Mouse (Mus musculus) liver, embryonic 14.5 days (tissue): Measurements from ENCODE around the gene Tmem132d. TPM values are rescaled to one million over a fixed set of nuclear protein-coding genes. Genes with fewer than 3 reads are reported as not detected.

Experiments used
- ATAC-seq: fragments of 200-750 bp; cut with Nextera tagmentation; 2 replicates; pipeline ENCODE4 v1.8.0; 2017; ENCODE audit warnings: moderate number of reproducible peaks, mild to moderate bottlenecking, moderate library complexity; ENCODE audit not compliant: insufficient read depth
- DNase-seq, 3 experiments: peaks; one replicate each; pipeline ENCODE4 v3.0.0-alpha.2; 2012 to 2013; ENCODE audit warnings: low read depth in 3 of 3, low spot score in 3 of 3
- H3K27ac ChIP-seq: fragments of 300-500 bp; sonication (generic); 2 replicates; pipeline ENCODE4 v1.5.1; 2014; ENCODE audit warnings: moderate library complexity, mild to moderate bottlenecking, control low read depth, inconsistent platforms
- H3K27me3 ChIP-seq: fragments of 300-500 bp; sonication (generic); 2 replicates; pipeline ENCODE4 v1.6.1; 2014; ENCODE audit warnings: mild to moderate bottlenecking, low read length, moderate library complexity; ENCODE audit not compliant: control insufficient read depth, insufficient read depth
- H3K36me3 ChIP-seq: fragments of 300-500 bp; sonication (generic); replicated peaks from 2 replicates; pipeline ENCODE4 v1.6.1; 2014; ENCODE audit warnings: low read depth; ENCODE audit not compliant: control insufficient read depth, insufficient read depth
- H3K4me1 ChIP-seq, 2 experiments: fragments of 200-500 bp in 1 of 2; fragments of 300-500 bp in 1 of 2; sonication (generic) in 1 of 2; replicated peaks; 2 replicates each; pipeline ENCODE4 v1.6.1; 2012 to 2014; ENCODE audit warnings: antibody characterized with exemption in 1 of 2, inconsistent platforms in 1 of 2, low read length in 1 of 2; ENCODE audit not compliant: control insufficient read depth in 2 of 2, insufficient read depth in 2 of 2
- H3K4me2 ChIP-seq: fragments of 300-500 bp; sonication (generic); 2 replicates; pipeline ENCODE4 v1.6.1; 2014; ENCODE audit warnings: low read depth, mild to moderate bottlenecking, control low read depth, moderate library complexity
- H3K4me3 ChIP-seq, 2 experiments: fragments of 200-500 bp in 1 of 2; fragments of 300-500 bp in 1 of 2; sonication (generic) in 1 of 2; 2 replicates each; pipeline ENCODE4 v1.5.1; 2012 to 2014; ENCODE audit warnings: low read depth in 2 of 2, low read length in 2 of 2, mild to moderate bottlenecking in 2 of 2, control low read depth in 1 of 2, inconsistent platforms in 1 of 2, moderate library complexity in 1 of 2; ENCODE audit not compliant: insufficient read depth in 1 of 2
- H3K9ac ChIP-seq: fragments of 300-500 bp; sonication (generic); replicated peaks from 2 replicates; pipeline ENCODE4 v1.6.1; 2014; ENCODE audit warnings: mild to moderate bottlenecking, control low read depth, moderate library complexity
- H3K9me3 ChIP-seq: fragments of 300-500 bp; sonication (generic); 2 replicates; pipeline ENCODE4 v1.6.1; 2016; ENCODE audit warnings: low read length, mixed read lengths; ENCODE audit not compliant: control insufficient read depth
- CTCF ChIP-seq: IDR thresholded peaks from 2 replicates; pipeline ENCODE4 v1.5.1; 2016; ENCODE audit warnings: antibody characterized with exemption, low read depth, control low read depth
- EP300 ChIP-seq: IDR thresholded peaks from 2 replicates; pipeline ENCODE4 v1.6.1; 2016; ENCODE audit warnings: antibody characterized with exemption, low read depth
- WGBS: fragments of 180-500 bp; shearing (Covaris S2); extraction: QIAGEN DNeasy Blood & Tissue Kit; methylation state at CpG from one replicate; pipeline ENCODE4 v1.1.7; 2014; ENCODE audit not compliant: insufficient replicate concordance; 5-methylcytosine and 5-hydroxymethylcytosine counted together
- polyA plus RNA-seq, 2 experiments: library from polyadenylated mRNA; depleted of rRNA in 1 of 2; stranded (reverse) in 1 of 2; unstranded in 1 of 2; fragments of >200 nt; fragmentation: Nextera tagmentation in 1 of 2; extraction: Ambion mirVana in 1 of 2; gene quantifications; 2 replicates each; pipeline versions ENCODE4 v1.2.1 to v1.2.3; 2012 to 2014

Gene Tmem132d
- polyA plus RNA-seq, 2 experiments = under 0.01 TPM; not detected in 1

DNA sequence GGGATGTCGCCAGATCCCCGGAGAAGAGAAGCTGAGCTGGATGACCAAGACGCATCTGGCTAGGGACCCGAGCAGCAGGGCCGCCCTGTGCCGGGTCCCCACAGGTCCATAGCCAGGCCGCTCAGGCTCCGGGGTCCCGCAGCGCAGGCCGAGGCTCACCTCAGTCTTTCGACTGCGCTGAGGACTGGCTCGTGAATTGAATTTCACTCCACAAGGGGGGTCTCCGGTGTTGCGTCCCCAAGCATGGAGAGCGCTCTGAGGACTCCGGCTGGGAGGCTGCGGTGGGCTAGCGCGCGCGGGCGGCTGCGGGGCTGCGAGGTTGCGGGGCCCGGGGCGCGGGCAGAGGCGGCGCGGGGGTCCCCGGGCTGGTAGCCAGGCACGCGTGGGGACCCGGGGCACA, 455 bp downstream of the Tmem132d start:
- Histone ChIP-seq H3K9ac (no peak overlapping the region), H3K36me3 (no peaks in the 10 kb centered on the region), H3K4me1 (no peaks in the 10 kb centered on the region), H3K27me3 (peaks cover 17% of the 10 kb centered on the region), H3K9me3 (no peaks in the 10 kb centered on the region), H3K4me3 (no peak overlapping the region), H3K4me2 (no peak overlapping the region), H3K27ac (no peak overlapping the region)
- no peak for TF ChIP-seq EP300
- no peak for TF ChIP-seq CTCF
- DNase-seq (no peak), ATAC-seq (no peak)
- WGBS = 5% methylated on average over 35 of the region's 37 CpGs

DNA sequence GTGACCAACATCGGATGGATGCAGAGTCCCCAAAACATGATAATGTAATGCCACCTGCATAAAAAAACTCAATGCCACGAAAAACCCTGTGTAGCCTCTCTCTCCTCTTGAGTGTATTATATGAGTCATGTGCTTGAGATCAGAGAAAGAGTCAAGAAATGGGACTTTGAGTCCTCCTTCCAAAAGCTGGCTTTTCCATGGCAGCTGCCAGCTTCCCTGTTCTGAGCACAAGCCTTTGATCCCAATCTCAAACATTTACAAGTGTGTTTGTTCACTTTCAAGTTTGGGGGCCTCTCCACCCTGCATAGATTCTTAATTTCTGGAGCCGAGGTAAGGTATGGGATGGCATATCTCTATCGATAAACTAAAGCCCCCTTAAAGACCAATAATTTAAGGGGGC, 8.2 kb downstream of the Tmem132d start:
- DNase-seq (no peak), ATAC-seq (no peak)
- H3K4me2 ChIP-seq = no peak overlapping the region
- WGBS = 47% methylated on average over 4 of the region's 4 CpGs
- H3K4me3 ChIP-seq = no peak overlapping the region
- H3K27ac ChIP-seq = no peak overlapping the region
- no peak overlapping the region for H3K9ac ChIP-seq
- H3K36me3 ChIP-seq = no peaks in the 10 kb centered on the region
- H3K27me3 ChIP-seq = no peaks in the 10 kb centered on the region
- peaks cover 2% of the 10 kb centered on the region; the same call in 1 of the 2 replicates for H3K9me3 ChIP-seq
- H3K4me1 ChIP-seq = no peaks in the 10 kb centered on the region
- no peak for TF ChIP-seq EP300
- no peak for TF ChIP-seq CTCF

DNA sequence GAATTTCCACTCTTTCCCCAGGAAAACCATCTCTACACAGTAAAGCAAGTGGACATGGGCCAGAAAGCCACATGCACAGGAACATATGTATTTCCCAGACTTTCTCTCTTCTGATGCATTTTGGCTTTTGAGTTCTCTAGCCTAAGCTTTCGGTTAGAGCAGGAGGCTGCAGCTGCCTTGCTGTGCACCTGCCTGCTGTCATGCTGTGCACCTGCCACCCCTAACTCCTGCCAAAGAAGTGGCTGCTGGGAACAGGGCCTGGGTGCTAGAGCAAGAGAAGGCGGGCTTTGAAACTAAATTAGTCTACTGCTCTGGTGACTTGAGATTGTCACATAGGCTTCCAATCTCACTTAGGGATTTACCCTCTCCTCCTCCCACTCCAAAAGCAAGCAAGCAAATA, 8.7 kb downstream of the Tmem132d start:
- no peak overlapping the region for H3K4me2 ChIP-seq
- no peak for TF ChIP-seq EP300
- TF ChIP-seq CTCF = no peak
- 53% methylated on average over 2 of the region's 2 CpGs for WGBS
- no peaks in the 10 kb centered on the region for H3K36me3 ChIP-seq
- peaks cover 2% of the 10 kb centered on the region; the same call in 1 of the 2 replicates for H3K9me3 ChIP-seq
- no peak overlapping the region for H3K4me3 ChIP-seq
- no peak for ATAC-seq
- no peak overlapping the region for H3K27ac ChIP-seq
- no peak overlapping the region for H3K9ac ChIP-seq
- H3K27me3 ChIP-seq = no peaks in the 10 kb centered on the region
- H3K4me1 ChIP-seq = no peaks in the 10 kb centered on the region
- no peak for DNase-seq

DNA sequence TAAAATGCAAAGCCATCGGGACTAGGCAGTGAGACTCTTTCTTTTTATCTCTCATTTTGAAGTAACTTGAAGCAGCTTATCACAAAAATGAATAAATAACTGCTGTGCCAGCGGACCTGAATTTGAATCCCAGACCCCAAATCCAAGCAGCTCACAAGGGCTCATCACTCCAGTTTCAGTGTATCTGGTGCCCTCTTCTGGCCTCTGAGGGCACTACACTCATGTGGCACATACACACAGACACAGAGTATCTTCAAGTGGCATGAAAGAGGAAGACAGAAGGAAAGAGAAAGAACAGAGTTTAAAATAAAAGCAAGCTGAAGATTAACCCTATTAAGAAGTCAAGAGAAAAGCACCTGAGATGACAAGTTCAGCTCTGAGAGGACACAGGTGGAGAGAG, 10.8 kb downstream of the Tmem132d start:
- WGBS = 51% methylated on average over 2 of the region's 2 CpGs
- DNase-seq = no peak

DNA sequence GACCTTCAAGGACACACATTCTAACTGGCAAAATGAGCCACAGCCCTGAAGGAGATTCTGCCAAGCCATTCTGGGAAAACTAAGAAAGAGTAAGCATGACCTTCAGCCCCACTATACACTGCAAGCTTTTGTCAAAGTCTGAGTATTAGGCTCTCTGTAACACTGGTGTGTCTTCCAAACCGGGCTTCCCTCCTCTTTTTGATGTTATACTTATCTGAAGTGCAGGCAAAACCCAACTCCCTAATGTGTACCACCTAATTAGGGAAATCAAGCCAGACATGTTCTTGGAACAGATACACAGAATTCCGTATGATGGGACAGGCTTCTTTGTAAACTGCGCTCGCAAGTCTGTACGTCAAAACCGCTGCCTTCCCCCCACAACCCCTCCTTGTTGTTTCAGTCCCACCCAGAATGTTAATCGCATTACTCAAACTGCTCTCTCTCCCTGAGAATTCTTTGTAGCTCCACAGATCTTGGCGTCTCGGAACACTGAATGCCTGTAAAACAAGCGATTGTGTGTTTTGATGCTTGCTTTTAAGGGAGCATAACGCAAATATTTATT, 14.6 kb downstream of the Tmem132d start:
- Histone ChIP-seq H3K9ac (no peak overlapping the region), H3K4me1 (no peaks in the 10 kb centered on the region), H3K4me3 (no peak overlapping the region), H3K27me3 (no peaks in the 10 kb centered on the region), H3K9me3 (peaks cover 2% of the 10 kb centered on the region; the same call in 1 of the 2 replicates), H3K4me2 (no peak overlapping the region), H3K27ac (no peak overlapping the region), H3K36me3 (no peaks in the 10 kb centered on the region)
- ATAC-seq = no peak
- DNase-seq = no peak
- TF ChIP-seq CTCF (no peak), EP300 (no peak)
- 66% methylated on average over 11 of the region's 11 CpGs for WGBS

More for the DNA sequence above, 10.8 kb downstream of the Tmem132d start:
- ATAC-seq = no peak
- TF ChIP-seq EP300 (no peak), CTCF (peak; percentile 21; the same call in 1 of the 2 replicates)
- Histone ChIP-seq H3K27ac (no peak overlapping the region), H3K4me1 (no peaks in the 10 kb centered on the region), H3K9me3 (peaks cover 2% of the 10 kb centered on the region; the same call in 1 of the 2 replicates), H3K4me3 (no peak overlapping the region), H3K9ac (no peak overlapping the region), H3K36me3 (no peaks in the 10 kb centered on the region), H3K27me3 (no peaks in the 10 kb centered on the region), H3K4me2 (no peak overlapping the region)
